Mouse (Mus musculus): ENCODE results near the gene Chrne.

DNA sequence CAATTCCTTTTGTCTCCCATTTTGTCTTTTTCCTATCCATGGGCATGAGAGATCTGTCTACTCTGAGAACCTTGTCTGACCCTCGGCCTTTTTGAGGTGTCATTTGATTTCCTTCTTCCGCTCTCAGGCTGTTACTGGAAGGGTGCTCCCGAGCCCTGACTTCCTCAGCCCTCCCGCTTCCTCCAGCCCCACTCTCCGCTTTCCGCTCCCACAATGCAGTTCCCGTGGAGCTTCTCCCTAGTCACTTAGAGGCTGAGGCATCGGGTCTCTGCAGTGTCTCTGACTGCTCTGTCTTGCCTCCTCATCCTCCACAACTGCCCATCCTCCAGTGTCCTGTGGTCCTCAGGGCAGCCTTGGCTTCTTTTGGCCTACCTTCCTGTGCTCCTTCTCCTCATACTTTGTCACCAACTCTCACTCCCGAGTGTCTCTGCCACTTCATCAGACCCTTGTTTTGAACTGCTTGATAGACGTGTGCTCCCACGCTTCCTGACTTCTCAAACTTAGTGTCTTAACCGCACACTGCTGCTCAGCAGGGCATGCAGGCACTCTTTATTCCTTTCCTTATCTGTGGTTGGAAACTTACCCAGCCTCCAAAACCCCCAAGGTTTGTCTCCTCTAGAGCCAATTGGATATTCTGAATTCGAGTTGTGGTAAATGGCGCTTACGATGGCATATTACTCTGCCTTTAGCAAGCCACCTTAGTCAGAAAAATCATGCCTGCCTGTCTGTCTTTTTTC is 24.6 kb downstream of the Chrne start:
- TF ChIP-seq POLR2A (IDR thresholded peaks at IDR 0.05; ENCODE audit: insufficient read depth, low read depth, low read length) (peak; percentile 51), CTCF (IDR thresholded peaks at IDR 0.05) (no peak)
